Mouse (Mus musculus) C2C12 (cell line): ENCODE measurements around the gene Kdm6b. TPM values are rescaled to one million over a fixed set of nuclear protein-coding genes. Genes with fewer than 3 reads are reported as not detected.
A peak's percentile ranks its signal among the peaks of the same experiment; 100 is the strongest.

Source experiments
- H3K27me3 ChIP-seq: one replicate; pipeline ENCODE4 v1.6.1; 2011; ENCODE audit not compliant: control insufficient read depth, insufficient read depth, insufficient read length
- H3K36me3 ChIP-seq: one replicate; pipeline ENCODE4 v1.6.1; 2011; ENCODE audit not compliant: control insufficient read depth, insufficient read depth
- H3K4me3 ChIP-seq: one replicate; pipeline ENCODE4 v1.5.1; 2011; ENCODE audit warnings: mild to moderate bottlenecking, control low read depth; ENCODE audit not compliant: poor library complexity, insufficient read depth, severe bottlenecking
- H3K79me2 ChIP-seq: one replicate; pipeline ENCODE4 v1.6.1; 2011; ENCODE audit not compliant: control insufficient read depth, insufficient read depth
- H3K79me3 ChIP-seq: one replicate; pipeline ENCODE4 v1.6.1; 2011; ENCODE audit warnings: low read depth, control low read depth
- H3ac ChIP-seq: one replicate; pipeline ENCODE3; 2011; ENCODE audit warnings: low read depth; ENCODE audit not compliant: control insufficient read depth, insufficient read length
- CEBPB ChIP-seq: IDR thresholded peaks from one replicate; pipeline ENCODE4 v1.6.1; 2011; ENCODE audit warnings: low read depth, mild to moderate bottlenecking, control low read depth, moderate library complexity
- CTCF ChIP-seq: IDR thresholded peaks from one replicate; pipeline ENCODE4 v1.5.1; 2011; ENCODE audit not compliant: control insufficient read depth, insufficient read depth, insufficient read length
- FOSL1 ChIP-seq: IDR thresholded peaks from one replicate; pipeline ENCODE4 v1.8.0; 2011; ENCODE audit warnings: mild to moderate bottlenecking, low read length; ENCODE audit not compliant: poor library complexity, insufficient read depth, severe bottlenecking
- MAX ChIP-seq: IDR thresholded peaks from one replicate; pipeline ENCODE4 v1.6.1; 2011; ENCODE audit warnings: mild to moderate bottlenecking, control low read depth
- MYOD1 ChIP-seq: IDR thresholded peaks from one replicate; pipeline ENCODE4 v1.6.1; 2011; ENCODE audit warnings: low read depth; ENCODE audit not compliant: control insufficient read depth, insufficient read length
- MYOG ChIP-seq: IDR thresholded peaks from one replicate; pipeline ENCODE4 v1.6.1; 2011; ENCODE audit not compliant: control insufficient read depth, insufficient read length; ENCODE audit errors: extremely low read depth
- USF1 ChIP-seq: IDR thresholded peaks from one replicate; pipeline ENCODE4 v1.6.1; 2011; ENCODE audit warnings: low read depth, mild to moderate bottlenecking, control low read depth, moderate library complexity
- polyA plus RNA-seq: library from polyadenylated mRNA; unstranded; fragments of >200 nt; fragmentation: generic; extraction: Trizol; gene quantifications from one replicate; pipeline ENCODE4 v1.2.1, GENCODE M21; 2012; ENCODE audit warnings: missing spikeins

Gene Kdm6b
- polyA plus RNA-seq, 1 experiment, result 9.0 TPM

DNA sequence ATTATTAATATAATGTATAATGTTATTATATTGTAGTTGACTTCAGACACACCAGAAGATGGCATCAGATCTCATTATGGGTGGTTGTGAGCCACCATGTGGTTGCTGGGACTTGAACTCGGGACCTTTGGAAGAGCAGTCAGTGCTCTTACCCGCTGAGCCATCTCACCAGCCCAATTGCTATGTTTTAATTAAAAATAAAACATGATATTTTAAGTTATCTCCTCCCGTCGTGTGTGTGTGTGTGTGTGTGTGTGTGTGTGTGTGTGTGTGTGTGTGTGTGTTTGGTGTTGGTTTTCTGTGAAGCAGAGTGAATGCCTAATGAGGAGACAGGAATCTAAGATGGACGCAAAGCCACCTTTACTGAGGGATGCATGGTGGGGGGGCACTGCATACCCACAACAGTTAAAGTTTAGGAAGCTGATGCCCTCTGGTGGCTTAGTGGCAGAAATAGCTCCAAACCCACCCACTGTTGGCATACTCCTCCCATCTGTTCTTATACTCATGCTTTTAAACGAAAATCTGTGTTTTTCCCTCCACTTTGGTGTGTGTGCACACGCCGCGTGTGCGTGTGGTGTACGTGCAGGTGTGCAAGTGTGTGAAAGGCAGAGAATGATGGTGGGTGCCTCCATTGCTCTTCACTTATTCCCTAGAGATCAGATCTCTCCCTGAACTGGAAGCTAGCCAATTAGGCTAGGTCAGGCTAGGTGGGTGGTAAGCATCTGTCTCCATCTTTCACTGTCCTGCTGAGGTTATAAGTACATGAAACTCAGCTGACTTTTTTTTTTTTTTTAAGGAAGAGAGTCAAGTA is 18.6 kb upstream of the Kdm6b start:
- H3ac ChIP-seq, result no peak overlapping the region
- TF ChIP-seq CTCF, result peak; percentile 61
- peak; percentile 35 for TF ChIP-seq MAX
- TF ChIP-seq CEBPB, result no peak
- no peak overlapping the region for H3K4me3 ChIP-seq

DNA sequence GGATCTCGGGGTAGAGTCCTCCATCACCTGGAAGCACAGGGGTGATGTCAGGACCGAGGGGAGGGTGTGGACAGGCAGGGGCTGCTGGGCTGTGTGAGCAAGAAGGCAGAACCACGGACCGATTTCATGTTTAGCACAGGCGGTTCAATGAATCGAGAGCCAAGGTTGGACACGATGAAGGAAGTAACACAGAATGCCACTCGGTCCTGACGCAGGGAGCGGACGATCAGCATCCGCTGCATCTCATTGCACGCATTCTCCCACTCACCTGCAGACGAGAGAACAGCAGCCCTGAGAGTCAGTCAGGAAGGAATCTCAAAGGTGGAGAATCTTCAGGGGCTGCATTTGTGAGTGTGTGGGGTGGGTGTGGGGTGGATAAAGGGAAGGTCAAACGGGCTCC is 17.2 kb upstream of the Kdm6b start:
- Histone ChIP-seq H3K79me2 (no peaks in the 10 kb centered on the region), H3ac (no peak overlapping the region), H3K4me3 (no peak overlapping the region), H3K79me3 (no peaks in the 10 kb centered on the region), H3K27me3 (peaks cover under 1% of the 10 kb centered on the region), H3K36me3 (no peaks in the 10 kb centered on the region)
- TF ChIP-seq MAX (no peak), CTCF (no peak), MYOG (no peak), CEBPB (no peak), MYOD1 (no peak), USF1 (no peak)

More for the DNA sequence above, 18.6 kb upstream of the Kdm6b start:
- Histone ChIP-seq H3K36me3 (no peaks in the 10 kb centered on the region), H3K79me3 (no peaks in the 10 kb centered on the region), H3K79me2 (no peaks in the 10 kb centered on the region), H3K27me3 (no peaks in the 10 kb centered on the region)

DNA sequence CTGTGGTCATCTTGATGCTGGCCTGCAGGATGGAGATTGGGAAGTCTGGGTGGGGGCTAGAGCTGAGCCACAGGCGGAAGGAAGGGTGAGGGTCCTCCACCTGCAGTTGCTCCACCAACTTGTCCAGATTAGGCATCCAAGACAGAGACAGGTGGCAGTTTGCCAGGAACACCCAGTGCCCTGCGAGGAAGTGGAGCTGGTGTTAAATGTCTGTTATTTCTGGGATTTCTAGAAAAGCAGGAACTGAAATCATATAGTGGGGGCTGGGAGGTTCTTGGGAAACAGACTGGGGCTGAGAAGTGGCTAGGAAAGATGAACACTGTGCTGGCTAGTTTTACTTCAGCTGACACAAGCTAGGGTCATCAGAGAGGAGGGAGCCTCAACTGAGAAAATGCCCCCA is 15.8 kb upstream of the Kdm6b start:
- Histone ChIP-seq H3K36me3 (no peaks in the 10 kb centered on the region), H3ac (no peak overlapping the region), H3K79me3 (no peaks in the 10 kb centered on the region), H3K27me3 (peaks cover 3% of the 10 kb centered on the region), H3K4me3 (no peak overlapping the region), H3K79me2 (no peaks in the 10 kb centered on the region)
- no peak for TF ChIP-seq USF1
- no peak for TF ChIP-seq MYOD1
- no peak for TF ChIP-seq MYOG
- no peak for TF ChIP-seq CEBPB
- TF ChIP-seq FOSL1, result no peak
- no peak for TF ChIP-seq MAX

DNA sequence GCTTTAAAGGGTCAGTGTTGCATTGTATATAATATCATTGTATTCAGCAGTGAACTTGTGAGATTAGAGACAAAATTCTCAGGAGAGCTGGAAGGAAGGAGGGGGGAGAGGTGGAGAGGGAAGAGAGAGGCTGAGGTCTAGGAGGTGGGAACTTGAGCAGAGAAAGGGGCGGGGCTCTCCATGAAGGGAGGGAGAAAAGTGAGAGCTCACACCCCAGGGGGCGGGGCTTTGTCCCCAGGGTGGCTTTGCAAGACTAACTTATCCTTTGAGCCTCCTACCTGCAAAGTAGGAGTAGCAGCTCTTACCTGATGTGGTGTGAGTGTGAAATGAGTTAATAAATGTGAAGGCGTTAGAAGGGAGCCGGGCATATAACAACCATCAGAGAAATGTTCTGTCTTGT is 15.3 kb upstream of the Kdm6b start:
- TF ChIP-seq MYOG (no peak), MAX (no peak), USF1 (no peak), CTCF (no peak), FOSL1 (no peak), CEBPB (no peak), MYOD1 (no peak)
- Histone ChIP-seq H3K36me3 (no peaks in the 10 kb centered on the region), H3K79me2 (no peaks in the 10 kb centered on the region), H3K4me3 (no peak overlapping the region), H3K79me3 (no peaks in the 10 kb centered on the region), H3ac (no peak overlapping the region), H3K27me3 (peaks cover 6% of the 10 kb centered on the region)

DNA sequence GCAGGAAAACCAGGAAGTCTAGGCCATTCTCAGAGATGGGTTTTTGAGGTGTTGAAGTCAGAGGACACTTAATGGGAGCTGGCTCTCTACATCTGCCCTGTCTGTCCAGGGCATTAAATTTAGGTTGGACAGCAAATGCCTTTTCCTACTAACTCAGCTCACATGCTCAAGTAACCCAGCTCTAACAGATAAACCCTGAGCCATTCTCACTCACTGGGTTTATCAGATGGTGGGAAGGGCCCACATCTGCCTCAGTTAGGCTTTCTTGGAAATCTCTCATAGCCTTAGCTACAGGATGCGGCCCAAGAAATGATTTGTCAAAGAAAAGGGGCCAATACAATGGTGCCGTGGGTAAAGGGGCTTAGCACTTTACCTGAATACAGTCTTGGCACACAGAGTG is 12.8 kb upstream of the Kdm6b start:
- no peak for TF ChIP-seq CEBPB
- TF ChIP-seq CTCF, result no peak
- no peak for TF ChIP-seq USF1
- no peak for TF ChIP-seq FOSL1
- TF ChIP-seq MAX, result no peak
- Histone ChIP-seq H3K79me3 (no peaks in the 10 kb centered on the region), H3ac (no peak overlapping the region), H3K36me3 (no peaks in the 10 kb centered on the region), H3K27me3 (peaks cover 10% of the 10 kb centered on the region), H3K79me2 (no peaks in the 10 kb centered on the region), H3K4me3 (no peak overlapping the region)

DNA sequence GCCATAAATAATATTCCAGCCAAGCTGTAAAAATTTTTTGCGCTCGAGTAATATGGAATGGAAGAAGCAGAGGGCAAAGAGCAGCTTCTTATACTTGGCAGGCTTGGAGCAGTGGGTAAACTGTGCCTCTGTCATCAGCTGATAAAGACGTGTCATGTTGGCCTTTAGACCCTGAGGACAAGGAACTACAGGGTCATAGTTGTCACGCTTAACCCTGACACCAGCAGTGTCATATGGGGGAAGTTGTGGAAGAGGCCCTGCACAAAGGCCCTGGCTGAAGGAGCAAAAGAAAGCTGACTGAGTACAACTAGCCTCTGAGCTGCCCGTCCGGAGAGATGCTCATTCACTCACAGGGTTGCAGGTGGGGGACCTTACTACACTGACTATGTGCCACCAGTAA is 10.4 kb upstream of the Kdm6b start:
- Histone ChIP-seq H3K4me3 (no peak overlapping the region), H3K27me3 (peaks cover 10% of the 10 kb centered on the region), H3K79me3 (no peaks in the 10 kb centered on the region), H3K79me2 (no peaks in the 10 kb centered on the region), H3K36me3 (no peaks in the 10 kb centered on the region), H3ac (no peak overlapping the region)
- TF ChIP-seq CEBPB, result no peak
- no peak for TF ChIP-seq CTCF
- TF ChIP-seq USF1, result no peak
- TF ChIP-seq FOSL1, result no peak
